Mouse (Mus musculus) heart, adult 11 months (tissue): ENCODE data around the gene Gm10309.
"Not testable (repeated sequence)": the region's sequence is repeated elsewhere in the genome, so short reads cannot be mapped to it uniquely, and the experiment has no call there.

Source experiments
- DNase-seq: peaks from one replicate; pipeline ENCODE4 v3.0.0; 2022

Gene Gm10309

DNA sequence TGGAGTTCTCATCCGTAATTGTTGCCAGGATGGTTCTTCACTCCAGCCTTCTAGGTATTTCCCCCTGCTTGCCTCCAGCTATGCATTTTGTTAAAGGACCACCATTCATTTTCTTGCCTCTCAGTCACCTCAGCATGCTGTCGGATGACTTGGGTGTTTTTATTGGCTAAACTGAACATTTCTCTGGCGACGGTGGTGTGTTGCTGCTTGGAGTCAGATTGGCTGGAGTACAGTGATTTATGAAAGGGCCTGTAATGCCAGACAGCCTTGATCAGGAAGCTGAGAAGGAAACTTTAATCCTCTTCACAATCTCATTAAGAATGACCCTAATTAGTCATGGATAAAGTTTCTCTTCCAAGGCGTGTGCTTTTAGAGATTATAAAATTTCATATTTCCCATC is 4.8 kb upstream of the Gm10309 start:
- no peak for DNase-seq

DNA sequence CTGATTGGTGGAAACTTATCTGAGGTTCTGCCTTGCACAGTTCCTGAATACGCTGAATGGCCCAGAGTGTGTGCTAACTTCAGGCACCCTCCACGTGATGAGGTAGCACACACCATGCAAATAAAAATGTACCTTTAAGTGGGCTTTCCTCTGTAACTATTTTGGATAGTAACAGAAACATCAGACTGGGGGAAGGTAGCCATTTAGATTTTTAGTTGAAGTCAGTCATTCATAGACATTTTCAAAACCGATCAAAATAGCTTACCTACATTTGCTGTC is 3.1 kb upstream of the Gm10309 start:
- DNase-seq = no peak

DNA sequence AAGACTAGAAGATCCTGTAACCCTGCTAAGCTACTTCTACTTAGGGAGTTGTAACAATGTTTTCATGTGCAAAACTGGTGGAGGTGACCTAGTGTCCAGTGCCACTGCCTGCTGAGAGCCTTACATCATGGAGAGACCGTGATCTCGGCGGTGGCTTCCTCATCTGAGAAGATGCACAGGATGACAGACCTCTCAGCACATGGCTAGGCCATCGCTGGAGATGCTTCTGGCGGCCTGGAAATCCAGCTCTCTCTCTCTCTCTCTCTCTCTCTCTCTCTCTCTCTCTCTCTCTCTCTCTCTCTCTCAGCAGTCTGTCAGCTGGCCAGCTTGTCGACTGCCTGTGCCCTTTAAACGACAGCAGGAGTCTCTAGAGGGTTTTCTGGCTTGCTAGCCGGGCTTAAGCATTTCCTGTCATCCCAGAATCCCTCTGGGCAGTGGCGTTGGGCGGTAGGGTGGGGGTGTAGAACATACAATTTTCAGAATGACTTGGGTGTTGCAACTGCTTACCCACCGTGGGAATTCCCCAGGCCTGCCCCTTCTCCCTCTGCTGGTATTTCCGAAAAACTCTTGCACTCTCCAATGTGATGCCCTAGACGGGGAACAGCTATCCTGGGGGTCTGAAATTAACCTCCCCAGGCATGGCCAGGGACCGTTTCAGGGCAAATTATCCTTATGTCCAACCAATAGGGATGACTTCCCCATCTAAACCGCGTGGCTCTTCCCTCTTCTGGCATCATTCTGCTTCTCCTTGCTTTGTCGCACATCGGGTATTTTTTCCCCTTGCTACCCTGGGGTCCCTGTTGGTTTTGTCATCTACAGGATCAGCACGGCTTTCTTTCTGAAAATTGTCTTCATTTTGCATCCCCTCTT is 2.5 kb upstream of the Gm10309 start:
- DNase-seq = peak; percentile 98

DNA sequence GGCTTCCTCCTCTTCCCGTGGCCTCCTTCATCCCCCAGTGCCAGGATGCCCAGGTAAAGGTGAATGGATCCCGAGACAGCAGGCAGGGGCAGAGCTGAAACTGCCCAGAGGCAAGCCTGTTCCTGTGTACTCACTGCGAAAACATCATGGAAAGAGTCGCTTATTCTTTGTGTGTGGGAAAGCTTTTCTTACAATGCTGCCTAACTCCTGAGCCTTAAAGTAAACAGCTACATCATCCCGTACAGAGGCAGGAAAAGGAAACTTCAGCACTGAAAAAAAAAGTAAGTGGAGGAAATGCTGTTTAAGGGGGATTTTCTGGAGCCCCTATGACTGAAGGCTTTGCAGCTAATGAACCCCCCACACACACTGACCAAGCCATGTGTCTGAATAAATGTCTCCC is 1.8 kb upstream of the Gm10309 start:
- DNase-seq = no peak

DNA sequence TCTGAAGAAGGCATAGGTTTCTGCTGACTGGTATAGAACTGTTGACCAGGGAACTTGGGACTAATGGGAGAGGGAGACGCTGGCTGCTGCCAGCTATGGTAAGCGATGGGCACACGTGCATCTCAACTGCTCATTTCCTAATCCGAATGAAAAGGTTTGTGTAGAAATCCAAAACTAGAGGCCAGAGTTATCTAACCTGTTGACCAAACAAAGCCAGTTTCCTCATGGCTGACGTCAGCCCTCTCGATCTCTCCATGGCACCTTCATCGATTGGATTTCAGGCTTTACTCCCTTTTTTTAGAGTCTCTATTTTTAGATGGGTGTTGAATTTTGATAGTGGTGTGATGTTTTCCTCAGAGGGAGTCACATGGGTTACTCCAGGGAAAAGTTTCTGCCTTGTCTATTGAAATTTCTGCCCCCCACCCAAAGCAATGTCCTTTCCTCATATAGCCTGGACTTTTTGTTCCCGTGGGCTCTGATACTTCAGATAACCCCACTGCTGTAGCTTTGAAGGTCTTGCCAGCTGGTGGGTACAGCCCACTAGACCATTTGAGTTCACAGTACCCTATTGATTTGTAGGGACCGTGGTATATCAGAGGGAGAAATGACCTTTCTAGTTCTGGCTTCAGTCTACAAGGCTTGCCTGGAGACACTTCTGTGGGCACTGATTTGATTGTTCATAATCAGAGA is 1.7 kb downstream of the Gm10309 start:
- DNase-seq = no peak

DNA sequence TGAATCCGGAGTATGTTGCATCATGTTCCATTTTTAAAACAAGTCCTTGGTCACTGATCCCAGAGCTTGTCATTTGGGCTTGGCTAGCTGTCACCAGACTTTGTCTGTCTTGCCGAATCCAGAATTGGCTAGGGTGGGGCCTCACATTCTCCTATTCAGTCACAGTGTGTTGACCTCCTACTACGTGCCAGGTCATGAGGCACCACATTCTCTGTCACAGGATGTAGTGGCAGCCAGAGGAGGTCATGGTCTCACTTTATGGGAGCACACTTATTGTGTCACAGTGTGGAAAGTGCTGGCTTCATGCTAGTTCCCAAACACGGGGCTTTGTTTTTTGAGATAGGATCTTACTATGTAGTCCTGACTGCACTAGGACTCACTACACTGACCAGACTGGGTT is 3.6 kb downstream of the Gm10309 start:
- peak; percentile 93 for DNase-seq

DNA sequence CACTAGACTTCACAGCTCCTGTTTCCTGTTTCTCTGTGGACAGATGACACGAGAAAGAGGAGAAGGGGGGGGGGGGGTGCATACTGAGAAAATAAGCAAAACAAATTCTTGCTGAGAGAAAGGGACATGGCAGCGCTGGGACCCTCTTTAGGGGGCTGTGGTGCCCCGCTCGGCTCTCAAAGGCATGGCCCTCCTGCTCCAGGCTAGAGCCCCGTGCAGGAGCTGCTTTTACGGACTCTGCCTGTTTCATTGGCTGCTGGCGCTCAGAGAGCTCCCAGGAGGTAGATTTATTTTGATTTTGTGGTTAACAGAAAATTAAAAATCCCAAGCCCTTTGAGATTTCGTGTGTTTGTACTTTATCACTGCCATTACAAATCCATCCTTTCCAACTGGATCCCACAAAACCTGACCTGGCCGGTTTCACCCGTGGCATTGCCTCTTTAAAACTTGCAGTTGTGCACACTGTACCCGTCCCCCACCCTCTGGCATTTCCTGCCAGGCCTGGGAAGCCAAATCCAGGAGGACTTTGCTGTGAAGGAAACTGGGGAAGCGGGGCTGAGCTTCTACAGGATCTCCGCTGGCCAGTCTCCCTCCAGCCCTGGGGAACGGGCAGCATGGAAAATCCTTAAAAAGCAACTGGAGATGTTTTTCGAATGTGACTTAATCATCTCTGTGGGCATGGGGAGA is 5.5 kb downstream of the Gm10309 start:
- peak; percentile 98 for DNase-seq

DNA sequence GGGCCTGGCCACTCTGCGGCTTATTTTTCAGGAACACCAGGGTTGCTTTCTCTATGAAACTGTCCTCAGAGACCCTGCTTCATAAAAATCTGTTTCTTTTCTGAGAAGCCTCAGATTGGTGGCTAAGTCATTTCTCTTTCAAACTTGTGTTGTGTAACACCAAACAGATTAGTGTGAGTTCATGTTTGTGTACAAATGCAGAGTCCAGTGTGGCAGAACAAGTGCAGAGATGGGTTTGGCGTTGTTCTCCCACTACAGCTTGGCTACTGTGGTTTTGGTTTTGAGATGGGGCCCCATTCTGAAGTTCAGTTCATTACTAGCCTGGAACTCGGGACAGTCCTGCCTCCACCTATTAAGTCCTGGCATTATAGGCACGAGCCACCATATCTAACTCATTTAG is 7.7 kb downstream of the Gm10309 start:
- DNase-seq = no peak

DNA sequence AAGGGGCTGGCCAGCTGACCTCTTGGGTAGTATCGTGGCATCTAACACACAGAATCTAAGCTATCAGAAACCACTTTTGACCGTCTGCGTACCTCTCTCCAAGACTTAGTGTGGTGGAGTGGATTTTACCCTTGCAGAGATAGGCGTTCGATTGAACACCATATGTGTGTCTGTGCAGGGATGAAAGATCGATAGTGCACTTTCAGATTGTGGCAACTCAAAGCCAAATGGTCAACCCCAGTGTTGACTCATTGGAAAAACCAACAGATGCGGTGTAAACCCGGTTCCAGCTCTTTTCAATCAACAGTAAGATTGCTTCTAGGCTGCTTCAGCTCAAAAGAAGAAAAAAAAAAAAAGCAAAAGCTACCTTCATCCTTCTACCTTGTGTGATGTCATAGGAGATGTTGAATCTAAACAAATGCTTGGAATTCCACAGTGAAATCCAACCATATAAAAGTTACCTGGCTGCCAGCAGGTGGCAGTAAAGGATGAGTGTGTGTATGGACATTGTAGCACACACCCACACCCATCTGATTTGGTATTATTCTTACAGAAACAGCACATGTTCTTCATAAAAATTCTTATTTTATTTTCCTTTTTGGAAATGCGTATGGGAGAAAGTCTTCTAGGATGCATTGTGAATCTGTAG is 8.8 kb downstream of the Gm10309 start:
- no peak for DNase-seq

DNA sequence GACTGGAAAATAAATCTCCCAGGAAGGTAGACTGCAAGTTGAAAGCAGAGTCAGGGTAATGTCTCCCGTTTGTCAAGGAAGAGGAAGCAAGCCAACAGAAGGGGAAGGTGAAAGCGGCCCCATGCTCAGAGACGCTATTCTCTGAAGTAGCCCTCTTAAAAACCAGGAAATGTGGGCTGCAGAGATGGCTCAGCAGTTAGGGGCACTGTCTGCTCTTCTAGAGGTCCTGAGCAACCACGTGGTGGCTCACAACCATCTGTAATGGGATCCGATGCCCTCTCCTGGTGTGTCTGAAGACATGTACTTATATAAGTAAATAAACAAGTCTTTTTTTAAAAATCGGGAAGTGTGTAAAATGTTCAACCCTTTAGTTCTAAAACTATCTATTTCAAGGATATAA is 10.1 kb downstream of the Gm10309 start:
- DNase-seq = peak; percentile 95

DNA sequence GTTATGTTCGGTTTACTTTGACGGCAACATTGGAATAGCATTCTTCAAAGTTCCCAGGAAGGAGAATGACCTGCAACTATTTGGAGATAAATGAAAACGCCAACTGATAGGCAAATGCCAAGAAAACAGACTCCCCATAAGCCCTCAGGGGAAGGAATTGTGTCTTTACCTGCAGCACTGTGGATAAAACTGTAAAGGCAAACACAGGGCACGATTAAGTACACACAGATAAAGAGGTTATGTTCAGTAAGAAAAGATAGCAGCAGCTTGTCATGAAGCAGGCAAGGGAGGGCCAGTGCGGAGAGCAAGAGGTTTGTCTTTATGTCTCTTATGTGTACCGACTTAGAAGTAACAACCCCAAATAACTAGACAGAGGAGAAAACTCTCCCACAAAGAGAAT is 10.5 kb downstream of the Gm10309 start:
- no peak for DNase-seq

DNA sequence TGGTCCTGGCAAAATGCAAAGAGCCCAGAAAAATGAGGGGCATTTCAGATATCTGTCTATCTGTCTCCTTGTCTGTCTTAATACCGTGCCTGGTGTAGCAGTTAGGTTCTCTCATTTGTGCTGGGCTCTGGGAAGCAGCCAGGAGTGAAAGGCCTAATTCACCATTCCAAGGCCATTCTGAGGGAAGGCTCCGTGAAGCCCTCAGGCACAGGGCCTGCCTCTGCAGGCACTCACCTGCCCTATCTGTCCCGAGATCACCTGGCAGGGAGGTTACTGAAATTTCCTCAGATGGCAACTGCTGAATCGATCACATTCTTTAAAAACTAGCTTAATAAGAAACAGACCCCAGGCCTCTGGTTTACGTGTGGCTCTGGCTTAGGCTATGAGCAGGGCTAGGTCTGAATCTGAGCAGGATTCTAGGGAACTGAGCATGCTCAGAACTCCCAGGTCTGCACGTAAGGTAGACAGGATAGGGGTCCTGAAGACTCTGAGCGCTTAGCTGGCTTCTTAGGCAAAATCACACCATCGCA is 11.1 kb downstream of the Gm10309 start:
- no peak for DNase-seq

DNA sequence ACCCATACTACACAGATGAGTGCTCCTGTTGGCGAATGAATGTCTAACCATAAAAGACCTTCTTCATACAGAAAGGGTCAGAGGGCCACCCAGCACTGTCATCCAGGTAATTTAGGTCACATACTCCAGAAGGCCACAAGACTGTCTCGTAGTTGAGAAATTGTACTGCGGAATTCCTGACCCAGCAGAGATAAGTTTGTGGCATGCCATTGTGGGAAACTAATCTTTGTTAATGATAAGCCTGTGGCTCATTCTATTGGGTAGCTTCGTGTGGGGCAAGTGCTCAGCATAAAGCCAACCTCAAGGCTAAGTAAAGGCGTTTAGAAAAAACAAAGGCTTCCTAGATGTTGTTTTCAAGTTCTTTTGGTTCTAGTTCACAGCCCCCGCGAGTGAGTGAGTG is 12.7 kb downstream of the Gm10309 start:
- no peak for DNase-seq

DNA sequence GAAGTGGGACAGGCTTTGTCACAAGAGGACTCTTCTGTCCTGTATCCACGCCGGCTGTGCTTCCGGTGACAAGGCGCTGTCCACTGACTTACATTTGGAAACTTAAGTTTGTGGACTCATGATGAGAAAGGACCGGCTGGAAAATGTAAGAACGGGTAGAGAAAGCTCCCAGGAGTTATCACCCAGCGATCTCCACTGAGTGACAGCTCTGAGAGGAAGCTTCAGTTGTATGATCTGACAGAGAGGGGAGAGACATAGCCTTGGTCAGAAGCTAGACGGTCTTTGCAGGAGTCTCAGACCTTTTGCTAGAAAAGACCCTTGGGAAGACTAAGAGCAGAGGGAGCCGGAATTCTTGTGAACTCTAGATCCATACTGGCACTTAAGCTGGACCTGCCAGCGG is 15.2 kb downstream of the Gm10309 start:
- no peak for DNase-seq

DNA sequence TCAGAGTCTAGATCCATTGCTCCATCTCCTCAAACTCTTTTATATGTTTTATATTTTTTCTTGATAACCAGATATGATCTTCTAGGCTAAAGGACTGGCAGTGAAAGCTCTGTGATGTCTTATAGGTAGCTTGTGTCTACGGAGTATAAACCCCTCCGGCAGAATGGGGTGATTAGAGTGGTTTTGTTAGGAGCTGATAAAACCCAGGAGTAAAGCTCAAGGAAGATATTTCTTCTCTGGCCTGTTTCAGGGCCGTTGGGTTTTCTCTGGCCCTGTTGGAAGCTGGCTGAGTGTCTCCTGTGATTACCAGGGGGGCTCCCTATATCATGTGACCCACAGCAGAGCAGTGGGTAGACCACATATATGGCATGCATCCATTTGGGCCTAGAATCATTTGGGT is 17.6 kb downstream of the Gm10309 start:
- no peak for DNase-seq

DNA sequence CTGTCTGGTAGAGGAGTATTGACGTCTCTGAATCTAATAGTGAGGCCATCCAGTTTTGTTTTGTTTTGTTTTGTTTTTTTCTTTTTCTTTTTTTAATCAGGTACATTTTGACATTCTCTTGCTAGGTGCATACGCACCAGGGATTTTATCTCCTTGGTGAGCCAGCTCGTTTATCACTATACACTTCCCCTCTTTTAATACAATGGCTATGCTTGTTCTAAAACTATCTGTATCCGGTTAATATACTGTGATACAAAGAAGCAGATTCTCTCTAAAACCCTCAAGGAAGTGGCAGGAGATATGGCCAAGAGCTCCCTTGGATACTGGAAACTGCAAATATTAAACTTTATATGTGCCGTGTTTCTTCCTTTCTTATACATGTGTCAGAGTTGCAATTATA is 18.4 kb downstream of the Gm10309 start:
- DNase-seq = no peak

DNA sequence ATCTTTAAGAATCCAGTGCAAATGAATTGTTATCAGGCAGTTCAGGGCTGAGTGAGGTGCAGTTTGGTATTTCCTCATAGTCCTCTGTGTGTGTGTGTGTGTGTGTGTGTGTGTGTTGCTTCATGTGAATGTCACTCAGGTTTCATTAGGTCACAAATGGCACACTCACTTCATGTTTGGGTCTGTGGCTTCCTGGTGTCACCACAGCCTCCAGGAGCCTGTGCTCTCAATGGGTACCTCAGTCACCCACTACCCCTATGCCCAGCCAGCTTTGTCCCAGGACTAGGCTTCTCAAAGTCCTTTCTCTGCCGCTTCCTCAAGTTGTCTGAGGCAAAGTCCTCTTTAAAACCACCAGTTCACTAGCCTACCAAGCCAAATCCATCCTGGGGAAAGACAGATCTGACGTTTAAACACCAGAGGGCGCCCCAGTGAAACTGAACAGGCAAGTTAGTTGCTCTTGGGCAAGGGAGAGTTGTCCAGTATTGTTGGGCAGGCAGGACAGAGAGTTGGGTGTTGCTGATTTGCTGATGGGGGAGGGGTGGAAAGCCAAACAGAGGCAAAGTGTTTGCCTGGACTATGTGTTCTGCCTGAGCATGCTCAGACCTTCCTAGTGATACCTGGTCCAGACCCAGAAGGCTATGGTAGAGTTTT is 20.8 kb downstream of the Gm10309 start:
- peak; percentile 97 for DNase-seq

DNA sequence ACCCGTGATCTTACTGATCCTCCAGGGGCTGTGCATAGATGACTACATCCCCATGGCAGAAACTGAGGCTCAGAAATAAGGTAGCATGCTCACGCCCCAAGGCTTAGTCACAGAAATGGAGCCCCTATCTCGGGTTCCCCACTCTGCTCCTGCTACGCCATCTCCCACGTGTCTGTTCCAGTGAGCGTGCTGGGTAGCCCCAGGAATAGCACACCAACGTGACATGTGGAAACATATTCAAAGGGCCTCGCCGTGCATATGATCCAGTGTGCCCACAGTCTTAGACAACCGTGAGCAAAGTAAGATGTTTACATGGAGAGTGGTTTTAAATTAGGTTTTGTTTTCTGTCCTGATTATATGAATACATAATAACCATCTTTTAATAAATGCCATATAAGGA is 22.4 kb downstream of the Gm10309 start:
- no peak for DNase-seq

DNA sequence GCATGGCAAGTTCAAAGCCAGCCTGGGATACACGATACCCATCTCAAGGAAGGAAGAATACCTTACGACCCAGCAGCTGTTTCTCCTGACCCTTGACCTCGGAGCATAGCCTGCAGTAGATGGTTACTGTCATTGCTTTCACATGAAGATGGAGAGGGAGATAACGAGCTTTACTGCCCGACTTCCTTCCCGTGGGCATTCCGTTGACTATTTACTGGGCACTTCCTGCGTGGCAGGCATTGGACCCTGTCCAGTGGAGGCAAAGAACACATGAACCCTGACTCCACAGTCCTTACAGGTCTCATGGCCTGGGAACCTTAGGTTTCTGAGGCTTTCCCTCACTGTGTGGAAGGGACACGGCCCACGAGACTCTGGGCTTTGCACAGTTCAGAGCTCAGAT is 25.6 kb downstream of the Gm10309 start:
- DNase-seq = no peak

DNA sequence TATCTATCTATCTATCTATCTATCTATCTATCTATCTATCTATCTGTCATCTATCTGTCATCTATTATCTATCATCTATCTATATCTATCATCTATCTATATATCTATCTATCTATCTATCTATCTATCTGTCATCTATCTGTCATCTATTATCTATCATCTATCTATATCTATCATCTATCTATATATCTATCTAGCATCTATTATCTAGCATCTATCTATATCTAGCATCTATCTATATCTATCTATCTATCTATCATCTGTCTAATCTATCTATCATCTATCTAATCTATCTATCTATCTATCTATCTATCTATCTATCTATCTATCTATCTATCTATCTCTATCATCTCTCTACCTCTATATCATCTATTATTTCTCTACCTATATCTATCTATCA is 27.6 kb downstream of the Gm10309 start:
- DNase-seq = not testable (repeated sequence)

DNA sequence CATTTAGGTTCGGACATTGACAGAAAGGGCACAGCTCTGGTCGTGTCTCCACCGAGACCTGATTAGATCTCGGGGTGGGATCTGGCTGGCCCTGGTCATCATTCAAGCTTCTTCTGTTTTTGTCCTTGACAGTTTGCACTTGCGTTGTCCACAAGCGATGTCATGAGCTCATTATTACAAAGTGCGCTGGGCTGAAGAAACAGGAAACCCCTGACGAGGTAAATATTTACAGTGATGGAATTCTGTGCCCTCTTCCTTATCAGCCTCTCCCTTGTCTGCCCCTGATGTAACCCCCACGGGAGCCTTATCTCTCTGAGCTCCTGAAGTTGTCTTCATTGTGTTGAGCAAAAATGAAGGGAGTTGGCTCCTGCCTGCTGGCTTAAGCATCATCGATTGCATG is 28.4 kb downstream of the Gm10309 start:
- DNase-seq = peak; percentile 68

DNA sequence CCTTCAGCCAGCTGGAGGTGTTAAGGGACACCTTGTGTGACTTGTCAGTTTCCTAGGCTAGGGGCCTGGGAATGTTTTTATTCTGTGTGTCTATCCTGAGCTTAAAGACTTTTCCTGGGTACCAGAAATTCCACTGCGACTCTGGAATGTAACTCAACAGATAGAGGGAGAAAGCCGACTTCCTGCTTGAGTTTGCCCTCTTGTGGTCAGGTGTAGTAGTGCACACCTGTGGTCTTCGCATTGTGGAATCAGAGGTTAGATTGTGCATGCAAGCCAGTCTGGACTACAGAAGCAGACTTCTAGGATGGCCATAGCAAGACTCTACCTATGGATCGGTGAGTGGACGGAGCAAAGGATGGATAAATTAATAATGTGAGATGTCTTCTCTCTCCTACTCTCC is 33.3 kb downstream of the Gm10309 start:
- peak; percentile 79 for DNase-seq

DNA sequence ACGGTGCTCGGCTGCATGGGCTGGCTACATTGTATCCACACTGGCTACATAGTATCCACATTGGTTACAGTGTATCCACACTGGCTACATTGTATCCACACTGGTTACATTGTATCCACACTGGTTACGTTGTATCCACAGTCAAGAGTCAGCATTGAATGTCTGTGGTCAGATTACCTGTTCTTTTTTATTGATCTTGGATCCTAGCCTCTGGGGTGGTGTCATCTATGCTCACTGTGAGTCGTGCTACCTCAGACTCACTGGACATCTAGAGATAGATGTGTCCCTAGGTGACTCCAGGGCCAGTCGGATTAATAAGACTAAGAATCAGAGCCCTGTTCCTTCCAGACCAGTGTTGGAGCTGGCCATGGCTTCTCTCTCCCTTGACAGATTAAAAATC is 34.9 kb downstream of the Gm10309 start:
- DNase-seq = peak; percentile 44
